Mouse (Mus musculus) gastrocnemius, postnatal 25 days (tissue): Measurements from ENCODE around the gene Pikfyve. TPM values are rescaled to one million over a fixed set of nuclear protein-coding genes. Genes with fewer than 3 reads are reported as not detected.

ENCODE experiments used
- DNase-seq: peaks from one replicate; pipeline ENCODE4 v3.0.0; 2022
- total RNA-seq, 2 experiments: library from RNA; stranded (reverse); gene quantifications; 1 replicate in 1 of 2; 2 replicates in 1 of 2; pipeline ENCODE4 v1.2.3; 2021

The Pikfyve gene
- total RNA-seq, 2 experiments from 2014 or later, result 7.5 to 7.7 TPM

- DNase-seq, result no peak
These were observed 127.9 kb downstream of the Pikfyve start for GRCm38 (mm10) chr1:65314054-65315021.

- no peak for DNase-seq
These were observed 128.5 kb downstream of the Pikfyve start for GRCm38 (mm10) chr1:65315022-65315407.

Other genes starting within 250 kb of the Pikfyve start
- gene Plekhm3, start 229.9 kb upstream of the Pikfyve start, total RNA-seq, result 1 to 10 TPM; 5.2 to 5.7 TPM
- gene Akr1cl, start 153.9 kb upstream of the Pikfyve start, total RNA-seq, result not detected
- gene Cryge, start 135.5 kb upstream of the Pikfyve start, total RNA-seq, result not detected
- gene Crygd, start 123.2 kb upstream of the Pikfyve start, total RNA-seq, result not detected
- not detected for gene Crygc, start 113.0 kb upstream of the Pikfyve start, total RNA-seq
- gene Crygb, start 104.4 kb upstream of the Pikfyve start, total RNA-seq, result not detected
- not detected for gene Cryga, start 83.3 kb upstream of the Pikfyve start, total RNA-seq
- gene Gm28845, start 67.1 kb upstream of the Pikfyve start, total RNA-seq, result not detected
- not detected for gene D630023F18Rik, start 63.5 kb upstream of the Pikfyve start, total RNA-seq
- gene Idh1, start 183 bp upstream of the Pikfyve start, total RNA-seq, result 10 to 100 TPM; 20.9 to 46.4 TPM
- gene Pth2r, start 95.4 kb downstream of the Pikfyve start, total RNA-seq, result not detected